Mouse (Mus musculus) spleen, postnatal 36 days (tissue): ENCODE results near the gene Ppp1r2.

Experiments
- DNase-seq, 2 experiments: peaks; one replicate each; pipeline ENCODE4 v3.0.0; 2022; ENCODE audit warnings: low spot score in 2 of 2, mixed read lengths in 1 of 2

Gene Ppp1r2

DNA sequence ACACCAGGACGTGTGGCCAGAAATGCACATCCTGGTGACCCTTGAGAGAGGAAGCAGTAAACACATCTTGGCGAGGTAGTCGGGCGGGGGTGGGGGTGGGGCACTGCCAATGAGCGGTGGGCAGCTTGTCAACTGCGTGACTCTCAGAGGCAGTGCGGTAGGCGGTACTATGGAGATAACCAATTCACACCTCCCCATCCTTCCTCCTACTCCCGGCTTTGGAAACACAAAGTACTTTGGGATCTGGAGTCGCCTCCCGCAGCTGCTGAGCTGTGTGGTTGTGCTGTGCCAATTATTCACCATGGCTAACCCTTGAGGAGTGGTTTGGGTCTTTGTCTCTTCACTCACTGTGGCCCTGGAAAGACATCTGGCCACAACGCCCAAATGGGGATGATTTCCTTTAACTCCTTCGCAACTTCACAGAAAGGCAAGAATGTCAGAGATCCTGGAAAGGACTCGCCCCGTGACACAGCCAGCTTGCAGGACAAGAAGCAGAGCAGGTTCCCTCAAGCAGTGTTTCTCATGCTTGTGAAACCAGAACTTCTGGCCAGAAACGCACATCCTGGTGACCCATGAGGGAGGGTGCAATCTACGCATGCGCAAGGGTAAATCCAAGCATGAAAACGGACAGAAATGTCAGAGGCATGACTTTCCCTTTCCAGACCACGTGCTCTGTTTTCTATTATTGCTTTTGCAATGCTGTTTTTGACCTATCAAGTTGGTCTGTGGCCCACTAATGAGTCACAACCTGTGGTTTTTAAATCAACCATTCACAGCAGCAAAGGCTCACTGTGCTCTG is 41.3 kb downstream of the Ppp1r2 start:
- peak; percentile 76 to 83 for DNase-seq

DNA sequence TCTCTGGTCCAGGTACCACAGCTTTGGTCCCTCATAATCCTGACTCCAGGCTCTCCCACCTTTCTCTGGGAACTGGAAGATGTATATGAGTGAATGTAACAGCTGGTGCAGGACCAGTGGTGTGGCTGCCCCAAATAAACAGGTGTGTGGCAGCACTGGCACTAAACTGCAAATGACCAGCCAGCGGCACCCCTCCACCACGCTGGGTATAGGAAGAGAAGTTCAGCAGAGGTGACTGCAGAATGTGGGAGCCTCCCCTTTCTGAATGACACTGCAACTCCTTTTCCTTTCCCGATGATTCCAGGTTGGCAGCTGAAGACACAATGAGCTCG is 41.9 kb downstream of the Ppp1r2 start:
- no peak for DNase-seq

DNA sequence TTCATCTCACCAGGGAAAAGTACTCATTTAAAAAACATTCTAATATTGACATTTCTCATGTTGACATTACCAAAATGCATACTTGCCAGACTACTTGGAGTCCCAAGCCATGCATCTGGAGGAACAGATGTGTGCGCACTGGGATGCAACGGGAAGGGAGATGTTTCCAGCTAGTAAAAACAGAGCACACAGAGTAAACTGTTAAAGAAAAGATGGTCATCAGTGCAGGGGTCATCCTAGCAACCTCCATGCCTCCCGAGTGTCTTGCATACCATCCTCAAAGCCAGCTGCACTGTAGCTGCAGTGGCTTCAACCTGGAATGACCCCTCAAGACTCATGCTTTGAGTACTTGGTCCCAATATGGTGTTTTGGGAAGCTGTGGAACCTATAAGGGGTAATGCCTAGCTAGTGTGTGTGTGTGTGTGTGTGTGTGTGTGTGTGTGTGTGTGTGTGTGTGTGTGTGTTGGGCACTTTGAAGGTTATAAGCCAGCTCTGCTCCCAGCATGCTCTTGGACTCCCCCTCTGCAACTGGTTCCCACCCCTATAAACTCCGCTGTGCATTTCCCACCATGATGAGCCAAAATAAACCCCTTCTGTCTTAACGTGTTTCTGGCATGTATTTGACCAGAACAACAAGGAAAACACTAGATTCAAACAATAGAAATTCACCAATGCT is 42.4 kb downstream of the Ppp1r2 start:
- no peak for DNase-seq

DNA sequence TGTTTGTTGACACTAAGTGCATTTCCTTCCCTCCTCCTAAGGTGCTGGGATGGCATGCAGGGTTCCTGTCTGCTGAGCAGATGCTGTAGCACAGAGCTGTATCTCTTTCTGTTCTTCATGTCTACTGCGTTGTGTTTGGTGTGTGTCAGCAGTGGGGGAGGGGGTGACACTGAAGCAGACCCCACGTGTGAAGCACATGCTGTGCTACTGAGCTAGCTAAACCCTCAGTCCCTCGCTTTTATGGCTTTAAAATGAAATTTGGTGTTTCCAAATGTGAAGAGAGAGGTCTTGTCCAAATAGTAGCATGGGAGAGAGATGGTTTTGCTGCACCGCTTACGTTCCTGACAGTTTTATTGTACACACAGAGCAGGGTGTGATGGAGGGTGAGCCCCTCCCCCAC is 43.5 kb downstream of the Ppp1r2 start:
- no peak for DNase-seq

DNA sequence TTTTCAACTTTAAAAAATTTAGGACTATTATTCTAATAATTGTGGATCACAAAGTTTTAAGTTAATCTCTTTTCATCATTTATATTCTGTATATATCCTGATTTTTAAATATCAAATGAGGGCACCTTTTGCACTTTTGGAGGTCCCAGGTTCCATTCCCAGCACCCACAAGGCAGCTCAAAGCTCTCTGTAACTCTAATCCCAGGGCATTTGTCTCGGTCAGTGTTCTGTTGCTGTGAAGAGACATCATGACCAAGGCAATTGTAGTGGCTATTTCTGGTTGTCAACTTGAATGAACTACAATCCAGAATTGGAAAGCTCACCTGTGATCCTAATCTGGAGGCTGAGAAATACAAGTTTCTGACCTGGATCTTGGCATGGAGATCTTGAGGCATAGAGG is 47.3 kb downstream of the Ppp1r2 start:
- no peak for DNase-seq

- DNase-seq: no peak
Observed at GRCm38 (mm10) chr16:31215271-31215670, 59.8 kb downstream of the Ppp1r2 start.

DNA sequence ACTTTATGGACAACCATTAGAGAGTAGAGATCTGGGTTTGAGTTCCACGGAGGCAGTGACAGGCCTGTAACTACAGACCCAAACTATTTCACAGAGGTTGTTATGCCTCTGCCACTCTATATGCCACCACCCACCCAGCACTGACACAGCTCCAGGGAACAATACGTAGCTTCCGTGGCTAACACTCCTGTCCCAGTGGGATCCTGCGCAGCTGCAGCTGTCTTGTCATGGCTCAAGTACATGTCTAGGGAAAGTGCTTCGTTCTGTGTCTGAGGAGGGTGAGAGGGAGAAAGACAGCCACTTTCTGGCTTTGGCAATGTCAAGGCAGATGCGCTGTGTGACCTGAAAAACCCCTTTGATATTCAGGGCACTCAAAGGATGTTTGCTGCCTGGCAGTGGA is 61.6 kb downstream of the Ppp1r2 start:
- DNase-seq: no peak

GRCm38 (mm10) chr16:31211503-31211902 is 63.6 kb downstream of the Ppp1r2 start:
- DNase-seq: no peak

DNA sequence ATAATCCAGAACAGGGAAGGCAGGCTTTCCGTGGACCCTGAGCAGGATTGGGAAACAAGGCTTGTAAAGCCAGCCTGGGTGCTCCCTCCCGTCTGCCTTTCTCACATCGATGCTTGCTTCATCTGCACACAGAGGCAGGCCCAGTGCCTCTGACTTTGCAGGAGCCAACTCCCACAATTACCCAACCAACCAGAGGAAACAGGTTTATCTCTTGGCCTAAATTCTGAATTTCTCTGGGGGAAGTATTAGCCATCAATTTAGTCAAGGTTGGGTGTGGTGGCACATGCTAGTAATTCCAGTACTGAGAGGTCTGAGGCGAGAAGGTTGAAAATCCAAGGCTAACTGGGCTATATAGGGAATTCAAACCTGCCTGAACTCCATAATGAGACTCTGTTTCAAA is 64.6 kb downstream of the Ppp1r2 start:
- no peak for DNase-seq

- no peak for DNase-seq
Observed at GRCm38 (mm10) chr16:31209911-31210310, 65.2 kb downstream of the Ppp1r2 start.

GRCm38 (mm10) chr16:31205726-31206125 is 69.4 kb downstream of the Ppp1r2 start:
- DNase-seq: no peak

DNA sequence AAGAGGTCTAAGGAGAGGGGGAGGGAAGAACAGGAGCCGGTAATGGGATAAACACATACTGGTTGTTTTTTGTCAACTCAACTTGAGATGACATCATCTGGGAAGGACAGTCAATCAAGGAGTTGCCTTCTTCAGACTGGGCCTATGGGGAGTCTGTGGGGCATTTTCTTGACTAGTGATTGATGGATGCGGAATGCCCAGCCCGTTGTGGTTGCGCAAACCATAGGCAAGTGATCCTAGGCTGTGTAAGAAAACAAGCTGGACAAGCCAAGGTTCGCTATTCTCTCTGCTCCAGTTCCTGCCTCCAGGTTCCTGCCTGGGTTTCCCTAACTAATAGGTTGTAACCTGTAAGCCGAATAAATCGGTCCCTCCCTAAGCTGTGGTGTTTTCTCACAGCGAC is 69.9 kb downstream of the Ppp1r2 start:
- no peak for DNase-seq

DNA sequence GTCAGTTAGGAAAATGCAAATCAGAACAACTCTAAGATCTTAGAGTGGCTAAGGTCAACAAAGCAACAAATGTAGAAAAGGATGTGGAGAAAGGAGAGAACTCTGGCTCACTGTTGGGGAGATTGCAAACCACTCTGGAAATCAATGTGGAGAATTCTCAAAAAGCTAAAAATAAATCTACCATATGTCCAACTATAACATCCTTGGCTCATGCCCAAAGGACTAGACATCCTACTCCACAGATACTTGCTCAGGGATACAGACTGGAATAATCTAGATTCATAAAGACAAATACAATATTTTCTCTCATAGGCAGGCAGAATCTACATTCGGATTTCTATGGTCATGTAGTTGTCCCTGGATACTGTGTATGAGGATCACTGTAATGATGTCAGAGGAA is 70.9 kb downstream of the Ppp1r2 start:
- DNase-seq: no peak

DNA sequence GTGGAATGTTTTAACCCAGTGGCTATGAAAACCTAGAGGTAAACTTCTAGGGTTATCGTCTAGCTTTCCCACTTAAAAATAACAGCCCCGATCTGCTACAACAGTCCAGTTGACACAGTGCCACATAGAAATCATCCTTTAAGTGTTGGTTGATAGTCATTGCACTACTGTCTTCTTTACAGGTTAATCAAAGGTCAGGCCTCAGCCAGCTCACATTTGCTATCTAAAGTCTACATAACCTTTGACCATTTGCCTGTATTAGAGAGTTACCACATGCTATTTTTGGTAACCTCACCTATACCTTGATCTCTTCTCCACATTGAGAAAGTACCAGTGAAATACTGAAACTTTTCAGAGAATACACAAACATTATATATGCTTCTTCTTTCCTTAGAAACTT is 73.4 kb downstream of the Ppp1r2 start:
- no peak for DNase-seq
